Mouse (Mus musculus): ENCODE data around the gene Ttc8. TPM values are rescaled to one million over a fixed set of nuclear protein-coding genes. Genes with fewer than 3 reads are reported as not detected.
"Not testable (repeated sequence)": the region's sequence is repeated elsewhere in the genome, so short reads cannot be mapped to it uniquely, and the experiment has no call there.

Ttc8 gene
- polyA plus RNA-seq, 1 experiment: not detected

GRCm38 (mm10) chr12:98900881-98901801 is 19.2 kb upstream of the Ttc8 start, which contains the start of gene Eml5:
Eml5 (minus strand) TSS chr12:98901484.
- Histone ChIP-seq H3K9me3 (ENCODE audit: control insufficient read depth, low read length) (no peaks in the 10 kb centered on the region), H3K4me3 (replicated peaks) (peak within 1 kb of the TSS; percentile 71), H3K36me3 (ENCODE audit: control insufficient read depth) (no peaks in the 10 kb centered on the region), H3K27me3 (ENCODE audit: control insufficient read depth) (peaks cover 26% of the 10 kb centered on the region), H3K4me1 (ENCODE audit: control insufficient read depth) (peaks cover 11% of the 10 kb centered on the region)
- TF ChIP-seq TAL1 (IDR thresholded peaks at IDR 0.05; ENCODE audit: low read length): no peak
- no peak for TF ChIP-seq GATA1 (IDR thresholded peaks at IDR 0.05; ENCODE audit: low read length)

DNA sequence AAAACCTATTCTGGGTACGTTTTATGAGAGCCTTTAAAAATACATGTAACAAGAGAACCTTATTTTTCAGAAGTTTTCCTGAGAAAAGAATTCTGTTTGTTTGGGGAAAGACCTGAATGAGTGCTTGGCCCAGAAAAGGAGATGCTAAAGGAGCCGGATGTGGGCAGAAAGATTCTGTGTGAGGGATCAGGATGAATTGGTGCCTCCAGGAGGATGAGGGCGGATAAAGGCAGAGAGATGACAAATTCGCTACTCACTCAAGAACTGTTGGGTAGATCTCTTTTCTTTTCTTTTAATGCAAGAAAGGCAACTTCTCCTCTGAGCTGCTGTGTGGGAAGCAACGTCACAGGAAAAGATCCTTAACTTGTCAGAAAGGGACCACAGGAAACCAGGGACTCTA is 14.9 kb upstream of the Ttc8 start:
- no peak overlapping the region for H3K4me3 ChIP-seq (replicated peaks)
- no peaks in the 10 kb centered on the region for H3K36me3 ChIP-seq (ENCODE audit: control insufficient read depth)
- H3K27me3 ChIP-seq (ENCODE audit: control insufficient read depth): peaks cover 9% of the 10 kb centered on the region
- H3K4me1 ChIP-seq (ENCODE audit: control insufficient read depth): peaks cover 8% of the 10 kb centered on the region
- no peaks in the 10 kb centered on the region for H3K9me3 ChIP-seq (ENCODE audit: control insufficient read depth, low read length)
- TF ChIP-seq GATA1 (IDR thresholded peaks at IDR 0.05; ENCODE audit: low read length): no peak
- no peak for TF ChIP-seq TAL1 (IDR thresholded peaks at IDR 0.05; ENCODE audit: low read length)

DNA sequence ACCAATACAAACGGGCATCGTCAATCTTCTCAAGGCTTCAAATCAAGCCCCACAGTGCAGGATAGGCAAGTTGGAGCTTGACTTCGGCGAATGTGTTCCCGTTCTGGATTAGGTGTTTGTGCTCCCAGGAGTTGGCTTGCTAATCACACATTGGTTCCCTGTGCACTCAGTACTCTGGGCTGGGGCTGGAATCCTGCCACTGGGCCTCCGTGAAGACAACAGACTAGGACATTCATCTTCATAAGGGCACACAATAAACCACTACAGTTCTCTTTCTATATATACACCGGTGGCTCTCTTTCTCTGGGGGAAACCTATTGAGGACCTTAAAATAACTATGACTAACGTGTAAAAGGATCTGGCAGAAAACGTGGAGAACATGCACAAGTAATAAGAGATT is 10.3 kb upstream of the Ttc8 start:
- no peaks in the 10 kb centered on the region for H3K27me3 ChIP-seq (ENCODE audit: control insufficient read depth)
- H3K4me3 ChIP-seq (replicated peaks): no peak overlapping the region
- H3K9me3 ChIP-seq (ENCODE audit: control insufficient read depth, low read length): no peaks in the 10 kb centered on the region
- TF ChIP-seq GATA1 (IDR thresholded peaks at IDR 0.05; ENCODE audit: low read length) (no peak), TAL1 (IDR thresholded peaks at IDR 0.05; ENCODE audit: low read length) (no peak)
- H3K36me3 ChIP-seq (ENCODE audit: control insufficient read depth): no peaks in the 10 kb centered on the region
- no peaks in the 10 kb centered on the region for H3K4me1 ChIP-seq (ENCODE audit: control insufficient read depth)

GRCm38 (mm10) chr12:98931174-98931573 is 10.8 kb downstream of the Ttc8 start:
- no peaks in the 10 kb centered on the region for H3K36me3 ChIP-seq (ENCODE audit: control insufficient read depth)
- no peaks in the 10 kb centered on the region for H3K4me1 ChIP-seq (ENCODE audit: control insufficient read depth)
- no peaks in the 10 kb centered on the region for H3K9me3 ChIP-seq (ENCODE audit: control insufficient read depth, low read length)
- no peaks in the 10 kb centered on the region for H3K27me3 ChIP-seq (ENCODE audit: control insufficient read depth)
- no peak for TF ChIP-seq GATA1 (IDR thresholded peaks at IDR 0.05; ENCODE audit: low read length)
- no peak for TF ChIP-seq TAL1 (IDR thresholded peaks at IDR 0.05; ENCODE audit: low read length)
- H3K4me3 ChIP-seq (replicated peaks): no peak overlapping the region

GRCm38 (mm10) chr12:98932441-98932840 is 12.1 kb downstream of the Ttc8 start:
- Histone ChIP-seq H3K9me3 (ENCODE audit: control insufficient read depth, low read length) (no peaks in the 10 kb centered on the region), H3K4me3 (replicated peaks) (no peak overlapping the region), H3K36me3 (ENCODE audit: control insufficient read depth) (no peaks in the 10 kb centered on the region), H3K4me1 (ENCODE audit: control insufficient read depth) (no peaks in the 10 kb centered on the region), H3K27me3 (ENCODE audit: control insufficient read depth) (no peaks in the 10 kb centered on the region)
- TF ChIP-seq GATA1 (IDR thresholded peaks at IDR 0.05; ENCODE audit: low read length) (no peak), TAL1 (IDR thresholded peaks at IDR 0.05; ENCODE audit: low read length) (no peak)

- Histone ChIP-seq H3K27me3 (ENCODE audit: control insufficient read depth) (no peaks in the 10 kb centered on the region), H3K4me3 (replicated peaks) (no peak overlapping the region), H3K4me1 (ENCODE audit: control insufficient read depth) (no peaks in the 10 kb centered on the region), H3K36me3 (ENCODE audit: control insufficient read depth) (no peaks in the 10 kb centered on the region), H3K9me3 (ENCODE audit: control insufficient read depth, low read length) (no peaks in the 10 kb centered on the region)
- TF ChIP-seq GATA1 (IDR thresholded peaks at IDR 0.05; ENCODE audit: low read length): no peak
- TF ChIP-seq TAL1 (IDR thresholded peaks at IDR 0.05; ENCODE audit: low read length): no peak
Observed at GRCm38 (mm10) chr12:98932856-98933255, 12.5 kb downstream of the Ttc8 start.

- H3K27me3 ChIP-seq (ENCODE audit: control insufficient read depth); H3K36me3 ChIP-seq (ENCODE audit: control insufficient read depth); H3K9me3 ChIP-seq (ENCODE audit: control insufficient read depth, low read length); H3K4me3 ChIP-seq (replicated peaks); H3K4me1 ChIP-seq (ENCODE audit: control insufficient read depth): not testable (repeated sequence)
Observed at GRCm38 (mm10) chr12:98951295-98951694, 30.9 kb downstream of the Ttc8 start.

GRCm38 (mm10) chr12:98956951-98957350 is 36.6 kb downstream of the Ttc8 start:
- H3K4me1 ChIP-seq (ENCODE audit: control insufficient read depth): no peaks in the 10 kb centered on the region
- no peak for TF ChIP-seq GATA1 (IDR thresholded peaks at IDR 0.05; ENCODE audit: low read length)
- no peak for TF ChIP-seq TAL1 (IDR thresholded peaks at IDR 0.05; ENCODE audit: low read length)
- H3K4me3 ChIP-seq (replicated peaks): no peak overlapping the region

DNA sequence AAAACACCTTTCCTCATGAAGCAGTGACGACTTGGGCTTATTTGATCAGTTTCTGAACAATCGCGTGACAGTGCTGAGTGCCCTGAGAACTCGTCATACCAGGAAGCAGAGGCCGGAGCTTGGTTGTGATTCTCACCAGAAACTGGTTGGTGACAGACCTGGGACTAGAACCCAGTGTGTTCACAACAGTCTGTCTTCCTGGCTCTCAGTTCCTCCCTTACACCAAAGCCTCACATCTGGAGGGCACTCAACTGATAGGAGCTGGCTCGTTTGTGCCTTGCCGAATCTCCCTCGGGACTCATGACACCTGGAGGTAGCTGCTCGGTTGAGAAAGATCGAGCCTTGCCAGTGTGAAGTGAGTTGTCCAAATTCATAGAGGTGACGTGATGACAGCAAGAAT is 37.1 kb downstream of the Ttc8 start:
- Histone ChIP-seq H3K4me3 (replicated peaks) (no peak overlapping the region), H3K9me3 (ENCODE audit: control insufficient read depth, low read length) (no peaks in the 10 kb centered on the region), H3K27me3 (ENCODE audit: control insufficient read depth) (no peaks in the 10 kb centered on the region), H3K36me3 (ENCODE audit: control insufficient read depth) (no peaks in the 10 kb centered on the region), H3K4me1 (ENCODE audit: control insufficient read depth) (no peaks in the 10 kb centered on the region)
- no peak for TF ChIP-seq GATA1 (IDR thresholded peaks at IDR 0.05; ENCODE audit: low read length)
- no peak for TF ChIP-seq TAL1 (IDR thresholded peaks at IDR 0.05; ENCODE audit: low read length)

More at GRCm38 (mm10) chr12:98956951-98957350, 36.6 kb downstream of the Ttc8 start:
- H3K9me3 ChIP-seq (ENCODE audit: control insufficient read depth, low read length): no peaks in the 10 kb centered on the region
- H3K36me3 ChIP-seq (ENCODE audit: control insufficient read depth): no peaks in the 10 kb centered on the region
- no peaks in the 10 kb centered on the region for H3K27me3 ChIP-seq (ENCODE audit: control insufficient read depth)
